Mouse (Mus musculus) central nervous system, embryonic 14 days (tissue): ENCODE measurements around the gene Styxl1. TPM values are rescaled to one million over a fixed set of nuclear protein-coding genes. Genes with fewer than 3 reads are reported as not detected.

ENCODE experiments used
- polyA plus RNA-seq: library from polyadenylated mRNA; depleted of rRNA; stranded (reverse); fragments of >200 nt; gene quantifications from 2 replicates; pipeline ENCODE4 v1.2.3, GENCODE M21; 2012; rRNA removed

The Styxl1 gene
- polyA plus RNA-seq: 0.10 and 0.29 TPM in 2 replicates

DNA sequence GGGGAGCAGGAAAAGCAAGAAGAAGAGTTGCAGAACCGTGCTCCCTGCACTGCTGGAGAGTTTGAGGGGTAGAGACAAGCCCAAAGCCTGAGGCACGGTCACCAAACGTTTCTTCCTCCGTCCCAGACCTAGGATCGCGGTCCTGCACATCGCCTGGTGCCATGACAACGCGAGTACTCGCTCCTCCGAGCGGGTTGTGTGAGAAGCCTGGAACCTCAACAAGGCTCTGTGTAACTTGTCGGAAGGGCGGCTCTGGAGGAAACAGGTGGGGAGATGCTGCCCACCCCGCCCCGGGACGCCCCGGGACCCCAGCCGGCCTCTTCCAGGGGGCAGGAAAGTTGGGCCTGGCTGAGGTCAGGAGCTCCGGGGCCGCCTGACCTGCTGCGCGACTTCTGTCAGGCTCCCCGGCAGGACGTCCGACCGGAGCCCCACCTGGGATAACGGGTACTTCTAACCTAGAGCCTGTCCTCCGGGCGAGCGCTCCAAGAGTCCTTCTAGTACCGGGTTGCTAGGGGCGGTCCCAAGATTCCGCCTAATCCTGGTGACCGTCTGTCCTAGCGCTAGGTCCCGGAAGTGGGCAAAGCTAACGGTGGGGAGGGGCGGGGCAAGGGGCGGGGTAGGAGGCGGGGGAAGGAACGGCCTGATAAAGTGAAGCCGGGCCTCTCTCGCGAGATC lies at the start of gene Styxl1:
Gene Styxl1, minus strand, starts transcription at position 590 of the 675 bp plus-strand sequence.

DNA sequence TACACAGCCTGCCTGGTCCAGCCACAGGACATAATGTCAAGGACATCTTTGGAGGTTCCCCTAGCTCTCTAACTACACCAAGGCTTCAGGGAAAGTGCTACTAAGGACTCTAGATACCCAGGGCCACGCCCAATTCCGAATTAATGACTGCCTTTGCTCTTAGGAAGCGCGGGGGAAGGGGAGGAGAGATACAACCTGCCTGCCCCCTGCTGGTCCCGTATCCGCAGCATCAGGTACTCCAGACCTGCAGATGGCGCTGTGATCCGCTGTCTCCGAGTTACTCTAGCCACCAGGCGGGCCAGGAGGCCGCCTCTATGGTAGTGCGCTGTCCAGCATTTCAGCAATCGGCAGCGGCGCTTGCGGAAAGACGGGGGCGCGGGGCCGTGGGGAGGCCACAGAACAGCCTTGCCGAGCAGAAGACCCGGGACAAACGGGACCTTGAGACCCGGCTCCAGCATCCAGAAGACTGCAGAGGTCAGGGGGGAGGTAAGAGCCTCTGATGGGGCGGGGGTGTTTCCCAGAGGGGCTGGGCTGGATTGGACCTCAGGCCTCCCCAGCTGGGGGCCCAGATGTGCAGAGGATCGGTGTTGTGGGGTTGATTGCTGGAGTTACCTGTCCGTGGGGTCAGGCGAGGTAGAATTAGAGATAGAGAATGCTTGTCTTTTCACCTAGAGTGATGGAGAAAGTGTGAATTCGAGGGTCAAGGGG lies 28.5 kb upstream of the Styxl1 start, which contains the start of gene Srrm3:
Gene Srrm3, plus strand, starts transcription at position 336 of the 708 bp plus-strand sequence.

GRCm38 (mm10) chr5:135778471-135779445 lies 573 bp upstream of the Styxl1 start, which contains the start of gene Mdh2:
Gene Mdh2 (plus strand): TSS chr5:135778480.

DNA sequence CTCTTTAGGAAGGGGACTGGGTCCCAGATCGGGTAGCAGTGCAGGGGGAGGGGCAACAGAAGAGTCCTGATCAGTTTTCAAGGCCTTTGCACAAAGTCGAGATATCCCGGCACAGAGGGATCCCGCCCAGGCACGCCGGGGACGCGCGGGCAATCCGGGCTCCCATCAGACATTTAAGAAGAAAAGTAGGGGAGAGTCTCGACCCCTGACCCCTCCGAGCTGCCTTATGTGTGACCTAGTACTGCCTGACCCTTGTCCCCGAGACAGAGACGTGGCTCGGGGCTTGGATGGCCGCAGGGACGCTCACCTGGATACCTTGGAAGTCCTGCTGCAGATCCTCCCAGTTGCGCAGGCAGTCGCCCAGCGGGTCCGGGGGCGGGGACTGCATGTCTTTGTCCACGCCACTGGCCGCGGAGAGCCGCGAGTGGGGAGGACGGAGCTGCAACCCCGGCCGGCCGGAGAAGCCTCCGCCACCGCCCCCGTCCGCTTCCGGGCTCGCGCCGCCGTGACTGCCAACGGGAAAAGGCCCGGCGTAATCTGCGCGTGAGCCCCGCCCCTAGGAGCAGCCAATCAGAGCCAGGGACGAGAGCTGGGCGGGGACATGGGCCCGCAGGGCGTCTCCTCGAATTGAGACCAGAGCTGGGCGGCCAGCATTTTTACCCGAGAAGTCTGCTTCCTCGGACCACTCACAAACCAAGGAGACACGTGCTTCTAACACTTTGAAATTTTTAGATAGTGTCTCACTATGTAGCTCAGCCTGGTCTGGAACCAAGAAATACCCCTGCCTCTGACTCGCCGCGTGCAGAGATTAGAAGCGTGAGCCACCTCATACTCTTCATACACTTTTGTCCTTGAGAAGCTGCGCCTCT lies 34.2 kb downstream of the Styxl1 start, which contains the start of gene Tmem120a:
Gene Tmem120a, minus strand, starts transcription at position 708 of the 869 bp plus-strand sequence.

Other genes starting within 250 kb of the Styxl1 start
- 39.5 and 45.0 TPM in 2 replicates for gene Hip1, start 233.3 kb downstream of the Styxl1 start, polyA plus RNA-seq
- gene Ccl26, start 214.8 kb downstream of the Styxl1 start, polyA plus RNA-seq: not detected in 2 replicates
- 3.6 and 4.4 TPM in 2 replicates for gene Ccl24, start 205.3 kb downstream of the Styxl1 start, polyA plus RNA-seq
- 48.0 and 49.9 TPM in 2 replicates for gene Rhbdd2, start 145.8 kb downstream of the Styxl1 start, polyA plus RNA-seq
- gene Por, start 108.4 kb downstream of the Styxl1 start, polyA plus RNA-seq: 123 and 133 TPM in 2 replicates
- gene Tmem120a, start 33.9 kb downstream of the Styxl1 start, polyA plus RNA-seq: 33.7 TPM in 2 replicates
- gene Mdh2, start 95 bp upstream of the Styxl1 start, polyA plus RNA-seq: 471 TPM in 2 replicates
- gene Srrm3, start 28.5 kb upstream of the Styxl1 start, polyA plus RNA-seq: 61.5 and 62.5 TPM in 2 replicates
- gene Hspb1, start 109.5 kb upstream of the Styxl1 start, polyA plus RNA-seq: 6.5 and 41.2 TPM in 2 replicates
- gene Ywhag, start 156.2 kb upstream of the Styxl1 start, polyA plus RNA-seq: 308 and 310 TPM in 2 replicates
- 2.4 and 3.6 TPM in 2 replicates for gene Ssc4d, start 196.1 kb upstream of the Styxl1 start, polyA plus RNA-seq
- 0.15 and 0.24 TPM in 2 replicates for gene Zp3, start 201.7 kb upstream of the Styxl1 start, polyA plus RNA-seq
- 22.9 and 23.0 TPM in 2 replicates for gene Dtx2, start 216.4 kb upstream of the Styxl1 start, polyA plus RNA-seq